Mouse (Mus musculus) heart, postnatal 10 days (tissue): Measurements from ENCODE around the gene Gm17657. TPM values are rescaled to one million over a fixed set of nuclear protein-coding genes. Genes with fewer than 3 reads are reported as not detected.

Experiments used
- DNase-seq, 2 experiments: peaks; one replicate each; pipeline ENCODE4 v3.0.0; 2021
- intact Hi-C: fragments of 180-260 bp; cut with DNase I; formaldehyde crosslinking; loops from one replicate; pipeline ENCODE4 v1.15.1; 2025
- microRNA-seq, 2 experiments: library from miRNA; unstranded; fragments of <30 nt; microRNA quantifications; one replicate each; pipeline ENCODE4 v1.2.0; 2022
- total RNA-seq, 2 experiments: library from RNA; stranded (reverse); gene quantifications; 2 replicates each; pipeline ENCODE4 v1.2.3; 2021

Gene Gm17657
- total RNA-seq, 2 experiments from 2014 or later: not detected

DNA sequence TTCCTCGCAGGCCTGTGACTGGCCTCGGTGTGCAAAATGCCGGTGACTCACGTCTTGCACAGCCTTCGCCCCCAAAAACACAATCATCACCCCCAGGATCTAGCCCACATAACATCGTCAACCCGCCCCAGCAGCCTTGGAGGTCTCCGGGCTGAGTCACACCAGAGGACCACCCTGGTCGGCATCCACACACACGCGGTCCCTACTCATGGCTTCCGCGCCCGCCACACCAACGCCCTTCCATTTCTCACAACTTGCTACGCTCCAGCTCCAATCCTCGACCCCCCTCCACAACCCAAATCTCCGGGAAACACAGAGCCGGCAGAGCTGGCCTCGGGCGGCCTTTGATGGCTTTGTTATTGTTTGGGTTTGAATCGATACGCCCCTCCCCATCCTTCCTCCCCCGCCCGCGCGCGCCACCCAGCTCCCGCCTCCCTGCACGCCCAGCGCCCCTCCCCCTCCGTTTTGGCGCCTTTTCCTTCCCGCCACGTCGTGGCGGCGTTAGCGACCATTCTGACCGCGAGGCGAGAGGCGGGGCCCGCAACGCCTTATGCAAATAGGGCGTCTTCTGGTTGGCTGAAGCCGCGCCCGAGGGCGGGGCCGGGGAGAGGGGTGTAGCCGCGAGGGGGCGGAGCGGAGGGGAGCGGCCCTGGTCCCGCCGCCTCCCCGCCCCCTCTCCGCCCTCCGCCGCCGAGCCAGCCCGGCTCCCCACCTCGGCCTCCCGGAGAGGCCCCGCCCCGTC, 59.3 kb downstream of the Gm17657 start:
- intact Hi-C loops: loop anchor here (2.0 to 10.0 kb wide), 2 partner anchors 15 to 445 kb away; no protein-coding TSS in a partner anchor
- peak; percentile 99 for DNase-seq

DNA sequence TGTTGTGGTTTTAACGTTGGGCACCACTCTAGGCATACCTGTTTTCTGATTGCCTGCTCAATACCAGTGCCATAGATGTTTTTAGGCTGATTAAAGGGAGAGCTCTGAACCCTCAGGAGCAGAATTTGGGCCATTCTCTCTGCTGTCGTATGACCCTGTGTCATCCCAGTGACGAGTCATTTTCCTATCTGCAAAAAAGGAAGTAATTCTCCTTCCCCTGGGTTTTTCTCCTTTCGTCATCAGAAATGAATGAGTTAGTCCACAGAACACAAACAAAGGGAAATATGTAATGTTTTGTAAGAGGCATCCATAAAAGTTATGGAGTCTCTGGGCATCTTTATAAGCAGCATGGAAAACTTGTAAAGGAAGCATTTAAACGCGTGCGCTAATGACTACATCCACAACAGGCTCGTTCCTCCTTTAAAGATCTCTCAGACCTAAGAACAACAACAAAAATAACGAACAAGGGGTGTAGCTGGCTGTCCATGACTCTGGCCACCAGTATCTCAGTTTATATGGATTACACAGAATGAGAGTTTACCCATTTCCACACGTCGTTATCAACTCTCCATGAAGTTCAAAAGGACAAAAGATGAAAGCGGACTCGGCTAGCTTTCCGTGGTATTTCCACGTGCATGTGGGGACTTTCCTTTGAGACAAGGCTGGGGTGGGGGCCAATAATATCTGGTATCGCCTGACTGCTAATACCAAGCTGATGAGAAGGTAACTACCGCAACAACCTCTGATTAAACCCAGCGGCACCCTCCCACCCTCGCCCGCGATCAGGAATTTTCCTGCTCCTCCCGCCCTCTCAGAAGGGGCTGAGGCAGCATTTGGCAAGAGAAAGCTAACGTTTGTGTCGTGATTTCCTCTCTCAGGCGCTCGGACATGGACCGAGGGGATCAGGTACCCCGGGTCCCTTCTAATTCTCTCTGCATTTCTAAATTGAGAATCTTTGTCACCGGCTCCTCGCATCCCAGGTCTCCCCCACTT, 60.2 kb downstream of the Gm17657 start:
- DNase-seq: peak; percentile 54 to 68
- intact Hi-C loops: loop anchor here (2.0 kb wide), 1 partner anchor 14 kb away; no protein-coding TSS in a partner anchor

DNA sequence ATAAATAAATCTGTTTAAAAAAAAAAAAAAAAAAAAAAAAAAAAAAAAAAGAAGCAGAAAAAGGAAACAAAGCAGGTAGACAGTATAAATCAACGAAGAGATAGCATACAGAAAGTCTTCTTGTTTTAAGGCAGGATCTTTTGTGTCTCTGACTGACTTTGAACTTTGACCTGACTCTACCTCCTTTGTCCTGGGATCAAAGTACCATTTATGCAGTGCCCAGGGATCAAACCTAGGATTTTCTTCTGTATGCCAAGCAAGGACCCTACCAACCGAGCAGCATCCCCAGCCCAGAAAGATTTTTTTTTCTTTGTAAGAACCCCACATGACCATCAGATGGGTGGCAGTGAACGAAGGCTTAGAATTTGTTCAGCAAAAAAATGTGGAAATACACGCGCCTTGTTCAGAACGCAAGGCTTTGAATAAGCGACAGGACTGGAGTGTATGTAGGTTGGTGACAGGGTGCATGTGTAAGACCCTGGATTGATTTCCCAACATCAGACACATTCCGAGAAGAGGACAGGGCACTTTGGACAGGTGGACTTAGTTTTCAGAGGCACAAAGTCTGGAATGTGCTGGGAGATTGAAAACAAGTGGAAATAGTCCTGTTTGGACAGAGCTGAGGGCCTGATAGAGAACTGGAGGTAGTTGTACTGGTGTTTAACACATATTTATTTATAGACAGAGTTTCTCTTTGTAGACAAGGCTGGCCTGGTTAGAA, 61.0 kb downstream of the Gm17657 start:
- no peak for DNase-seq
- intact Hi-C loops: loop anchor here (2.0 kb wide), 1 partner anchor 14 kb away; no protein-coding TSS in a partner anchor

DNA sequence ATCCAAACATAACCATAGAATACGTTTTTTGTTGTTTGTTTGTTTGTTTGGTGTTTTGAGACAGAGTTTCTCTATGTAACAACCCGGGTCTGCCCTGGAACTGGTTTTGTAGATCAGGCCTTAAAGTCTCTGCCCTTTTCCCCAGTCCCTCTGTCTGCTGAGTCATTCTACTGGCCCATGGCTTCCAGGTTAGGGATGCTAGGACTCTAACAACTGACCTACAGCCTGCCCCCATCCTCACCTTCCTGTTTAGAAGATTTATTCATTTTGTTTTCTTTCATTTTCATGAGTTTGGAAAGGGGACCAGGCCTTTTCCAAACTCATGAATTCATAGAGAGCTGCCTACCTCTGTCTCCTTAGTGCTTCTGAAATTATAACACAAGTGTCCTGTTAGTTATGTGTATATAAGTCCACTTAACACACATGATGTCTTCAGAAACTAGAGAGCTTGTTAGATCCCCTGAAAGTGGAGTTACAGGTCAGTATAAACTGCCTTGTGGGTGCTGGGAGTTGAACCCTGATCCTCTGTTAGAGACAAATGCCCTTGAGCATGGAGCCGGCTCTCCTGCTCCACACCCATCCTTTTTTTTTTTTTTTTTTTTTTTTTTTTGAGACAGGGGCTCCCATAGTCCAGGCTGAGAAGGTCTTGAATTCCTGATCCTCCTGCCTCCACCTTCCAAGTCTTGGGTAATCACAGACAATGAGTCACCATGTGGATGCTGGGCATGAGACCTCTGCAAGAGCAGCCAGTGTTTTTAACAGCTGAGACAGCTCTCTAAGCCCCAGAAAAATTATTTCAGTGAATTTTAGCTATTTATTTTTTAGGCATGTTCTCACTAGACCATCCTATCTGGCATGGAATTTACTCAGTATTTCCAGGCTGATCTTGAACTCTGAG, 63.9 kb downstream of the Gm17657 start:
- intact Hi-C loops: no loop called here
- DNase-seq: no peak

DNA sequence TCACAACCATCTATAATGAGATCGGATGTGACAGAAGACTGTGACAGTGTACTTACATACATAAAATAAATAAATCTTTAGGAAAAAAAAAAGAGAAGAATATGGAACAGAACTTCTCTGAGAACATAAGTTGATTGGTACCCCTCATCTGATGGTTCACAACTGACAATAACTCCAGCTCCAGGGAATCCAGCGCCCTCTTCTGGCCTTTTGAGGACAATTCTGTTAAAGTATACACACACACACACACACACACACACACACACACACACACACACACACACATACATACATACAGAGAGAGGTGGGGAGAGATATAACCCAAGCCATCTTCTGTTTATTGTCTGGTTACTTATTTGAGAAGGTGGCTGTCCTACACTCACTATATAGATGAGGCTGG, 65.0 kb downstream of the Gm17657 start:
- DNase-seq: no peak
- intact Hi-C loops: no loop called here

DNA sequence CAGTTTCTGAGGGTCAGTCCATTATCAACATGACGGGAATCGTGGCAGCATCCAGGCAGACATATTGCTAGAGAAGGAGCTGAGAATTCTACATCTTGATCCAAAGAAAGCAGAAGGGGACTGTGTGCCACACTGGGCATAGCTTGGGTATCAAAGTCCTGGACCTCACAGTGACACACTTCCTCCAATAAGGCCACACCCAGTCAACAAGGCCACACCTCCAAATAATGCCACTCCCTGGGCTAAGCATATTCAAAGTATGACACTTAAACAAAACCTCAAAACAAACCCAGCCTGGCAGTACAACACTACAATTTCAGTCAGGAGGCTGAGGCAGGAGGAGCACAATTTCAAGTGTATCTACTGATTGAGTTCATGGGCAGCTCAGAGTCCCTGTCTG, 66.2 kb downstream of the Gm17657 start:
- no peak for DNase-seq
- intact Hi-C loops: no loop called here

DNA sequence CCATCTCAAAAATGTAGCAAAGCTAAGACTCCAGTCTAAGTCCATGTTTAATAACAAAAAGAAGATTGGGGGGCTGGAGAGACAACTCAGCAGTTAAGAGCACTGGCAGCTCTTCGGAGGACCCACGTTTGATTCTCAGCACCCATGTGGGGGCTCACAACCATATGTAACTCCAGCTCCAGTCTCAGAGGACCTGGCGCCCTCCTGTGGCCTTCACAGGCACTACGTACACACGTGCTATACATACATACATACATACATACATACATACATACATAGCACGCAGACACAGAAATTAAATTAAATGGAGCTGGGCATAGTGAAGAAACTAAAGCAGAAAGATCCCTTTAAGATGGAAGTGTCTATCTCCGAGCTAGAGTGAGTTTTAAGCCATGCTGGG, 66.8 kb downstream of the Gm17657 start:
- intact Hi-C loops: no loop called here
- no peak for DNase-seq

DNA sequence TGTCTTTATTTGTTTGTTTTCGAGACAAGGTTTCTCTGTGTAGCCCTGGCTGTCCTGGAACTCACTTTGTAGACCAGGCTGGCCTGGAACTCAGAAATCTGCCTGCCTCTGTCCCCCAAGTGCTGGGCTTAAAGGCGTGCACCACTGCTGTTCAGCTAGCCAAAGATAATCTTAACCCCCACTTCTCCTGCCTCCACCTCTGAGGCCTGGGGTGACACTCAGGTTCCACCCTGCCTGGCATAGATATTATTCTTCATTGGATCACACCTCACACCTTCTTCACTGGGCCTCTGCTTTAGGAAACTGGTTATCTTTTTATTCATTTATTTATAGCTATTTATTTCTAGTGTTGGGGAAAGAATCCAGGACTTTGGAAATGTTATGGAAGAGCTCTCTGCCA, 69.2 kb downstream of the Gm17657 start:
- intact Hi-C loops: no loop called here
- DNase-seq: no peak

DNA sequence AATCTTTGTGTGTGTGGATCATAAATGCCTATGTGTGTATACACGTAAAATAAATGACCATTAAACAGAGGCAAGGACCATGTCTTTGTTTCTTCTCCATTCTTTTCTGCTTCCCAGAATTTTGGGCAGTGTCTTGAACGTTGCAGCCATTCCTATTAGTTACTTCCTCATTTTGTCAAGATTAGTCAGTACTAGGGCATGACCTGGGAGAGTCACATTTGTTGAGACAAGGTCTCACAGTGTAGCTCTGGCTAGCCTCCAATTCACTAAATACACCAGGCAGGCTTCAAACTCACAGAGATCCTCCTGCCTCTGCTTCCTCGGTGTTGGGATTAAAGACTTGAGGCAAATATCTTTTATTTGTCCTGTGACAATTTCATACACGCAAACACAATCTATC, 71.2 kb downstream of the Gm17657 start:
- intact Hi-C loops: no loop called here
- DNase-seq: no peak

DNA sequence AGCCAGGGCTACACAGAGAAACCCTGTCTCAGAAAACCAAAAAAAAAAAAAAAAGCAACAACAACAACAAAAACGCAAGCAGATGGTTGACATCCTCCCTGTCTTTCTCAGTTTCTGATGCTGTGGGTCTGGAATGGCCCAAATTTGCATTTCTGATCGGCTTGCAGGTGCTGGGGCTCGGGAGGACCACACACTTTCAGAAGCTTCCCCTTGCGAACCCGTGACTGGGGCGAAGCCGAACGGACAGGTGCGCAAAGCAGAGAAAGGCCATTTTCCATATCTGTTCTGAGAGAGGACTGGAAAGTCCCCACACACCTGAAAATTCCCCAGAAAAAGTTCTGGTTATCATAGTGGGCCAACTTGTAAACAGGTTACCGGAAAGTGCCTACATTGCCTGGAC, 72.1 kb downstream of the Gm17657 start:
- no peak for DNase-seq
- intact Hi-C loops: no loop called here

DNA sequence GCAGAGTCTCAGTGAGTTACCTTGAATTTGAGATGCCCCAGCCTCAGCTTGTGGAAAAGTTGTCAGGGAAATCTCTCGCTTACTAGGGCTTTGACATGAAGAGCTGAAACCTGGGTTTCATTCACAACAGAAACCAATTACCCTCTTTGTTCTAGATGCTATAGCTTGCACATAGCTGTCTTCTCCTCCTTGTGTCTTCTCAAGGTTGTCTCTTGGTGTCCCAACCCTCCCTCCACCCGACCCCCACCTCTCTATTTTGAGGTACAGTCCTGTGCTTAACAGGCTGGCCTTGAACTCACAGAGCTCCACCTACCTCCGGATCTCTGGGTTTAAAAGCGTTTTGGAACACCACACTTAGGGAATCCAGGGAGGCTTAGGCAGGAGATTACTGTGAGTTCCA, 73.0 kb downstream of the Gm17657 start:
- intact Hi-C loops: no loop called here
- DNase-seq: no peak

DNA sequence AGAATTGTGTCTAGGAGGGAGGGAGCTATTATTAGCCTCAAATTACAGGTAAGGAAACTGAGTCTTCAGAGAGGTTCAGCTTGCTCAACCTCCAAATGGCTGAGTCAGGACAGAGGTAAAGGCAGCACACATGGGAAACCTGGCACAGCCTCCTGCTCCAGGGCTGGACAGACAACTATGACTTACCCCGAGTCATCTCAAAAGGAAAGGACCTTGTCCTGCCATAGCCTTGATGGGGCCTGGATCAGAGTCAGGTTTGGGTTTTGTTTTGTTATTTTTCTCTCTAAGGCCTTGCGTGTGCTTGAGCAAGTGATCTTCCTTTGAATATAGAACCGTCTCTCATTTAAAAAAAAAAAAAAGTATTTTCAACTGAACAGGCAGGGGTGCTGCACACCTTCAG, 74.3 kb downstream of the Gm17657 start:
- intact Hi-C loops: loop anchor here (2.0 kb wide), 1 partner anchor 14 kb away; no protein-coding TSS in a partner anchor
- DNase-seq: no peak

DNA sequence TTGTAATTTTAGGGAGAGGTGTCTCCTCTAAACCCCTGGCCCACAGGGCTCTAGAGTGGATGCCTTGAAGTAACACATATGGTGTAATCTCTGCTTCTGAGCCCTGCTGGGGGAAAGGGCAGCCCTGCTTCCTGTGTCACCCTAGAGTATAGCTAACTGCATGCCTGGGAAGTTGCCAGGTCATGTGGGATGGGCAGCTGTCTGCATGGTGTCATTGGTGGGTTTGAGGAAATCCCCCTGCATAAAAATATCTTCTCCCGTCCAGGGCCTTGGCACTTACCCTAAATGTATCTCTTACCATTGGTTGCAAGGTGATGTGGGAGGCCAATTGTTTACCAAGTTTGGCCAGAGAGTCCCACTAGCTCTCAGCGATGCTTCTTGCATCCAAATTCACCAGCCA, 75.4 kb downstream of the Gm17657 start:
- DNase-seq: no peak
- intact Hi-C loops: loop anchor here (2.0 kb wide), 1 partner anchor 15 kb away; no protein-coding TSS in a partner anchor

DNA sequence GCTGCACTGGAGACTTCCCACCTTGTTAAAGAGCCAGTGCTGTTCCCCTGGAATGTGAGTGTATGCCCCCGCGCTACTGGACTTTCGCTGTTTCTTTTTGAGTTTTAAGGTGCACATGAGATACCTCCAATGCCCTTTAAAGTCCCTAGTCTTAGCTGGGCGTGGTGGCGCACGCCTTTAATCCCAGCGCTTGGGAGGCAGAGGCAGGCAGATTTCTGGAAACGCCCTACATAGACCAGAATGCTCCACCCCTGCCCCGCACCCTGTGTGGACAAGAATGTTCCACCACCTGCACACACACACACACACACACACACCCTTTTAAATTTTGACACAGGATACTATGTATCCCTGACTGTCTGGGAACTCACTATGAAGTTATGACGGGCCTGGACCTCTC, 76.0 kb downstream of the Gm17657 start:
- intact Hi-C loops: no loop called here
- no peak for DNase-seq

Small RNA genes lying within 50 kb of the gene (microRNA-seq; reads per million reads assigned to microRNA genes)
- 0 reads per million in 2 experiments for gene Mir7667

Other genes starting within 250 kb of the Gm17657 start
- 10 to 100 TPM; 26.9 to 33.9 TPM for gene Pi16, start 232.0 kb downstream of the Gm17657 start, total RNA-seq
- gene Mtch1, start 201.7 kb downstream of the Gm17657 start, total RNA-seq: 100 to 1,000 TPM; 345 to 350 TPM
- 1 to 10 TPM; 2.5 to 2.6 TPM for gene Fgd2, start 188.7 kb downstream of the Gm17657 start, total RNA-seq
- 10 to 100 TPM; 40.6 to 51.5 TPM for gene Pim1, start 58.9 kb downstream of the Gm17657 start, total RNA-seq
- 10 to 100 TPM; 15.4 to 16.2 TPM for gene Tbc1d22b, start 147 bp upstream of the Gm17657 start, total RNA-seq
- gene Tmem217, start 2.7 kb upstream of the Gm17657 start, total RNA-seq: not detected
- gene Rnf8, start 65.2 kb upstream of the Gm17657 start, total RNA-seq: 10 to 100 TPM; 25.2 to 26.1 TPM
- gene Gm28043, start 65.2 kb upstream of the Gm17657 start, total RNA-seq: 1 to 10 TPM; 1.4 to 2.0 TPM
- gene Cmtr1, start 111.0 kb upstream of the Gm17657 start, total RNA-seq: 10 to 100 TPM; 59.5 to 63.4 TPM
- gene Ccdc167, start 167.4 kb upstream of the Gm17657 start, total RNA-seq: 10 to 100 TPM; 15.9 to 17.1 TPM